Mouse (Mus musculus): ENCODE data around the gene Atp5f1.
A peak's percentile ranks its signal among the peaks of the same experiment; 100 is the strongest.

Gene Atp5f1

GRCm38 (mm10) chr3:105900716-105901115 is 59.2 kb downstream of the Atp5f1 start:
- DNase-seq (ENCODE audit: low spot score in 2 of 2): peak in 1 of 2 experiments; percentile 43

GRCm38 (mm10) chr3:105900266-105900665 is 59.6 kb downstream of the Atp5f1 start:
- DNase-seq (ENCODE audit: low spot score in 2 of 2): no peak

- peak; percentile 75 to 84 for DNase-seq (ENCODE audit: low spot score in 2 of 2)
Measured at GRCm38 (mm10) chr3:105899394-105900147, 60.3 kb downstream of the Atp5f1 start.

- DNase-seq (ENCODE audit: low spot score in 2 of 2): peak in 1 of 2 experiments; percentile 25
Measured at GRCm38 (mm10) chr3:105898861-105899260, 61.0 kb downstream of the Atp5f1 start.

GRCm38 (mm10) chr3:105898325-105898724 is 61.6 kb downstream of the Atp5f1 start:
- peak in 1 of 2 experiments; percentile 53 for DNase-seq (ENCODE audit: low spot score in 2 of 2)

GRCm38 (mm10) chr3:105896811-105897210 is 63.1 kb downstream of the Atp5f1 start:
- DNase-seq (ENCODE audit: low spot score in 2 of 2): peak in 1 of 2 experiments; percentile 20

- peak; percentile 88 to 96 for DNase-seq (ENCODE audit: low spot score in 2 of 2)
Measured at GRCm38 (mm10) chr3:105894601-105895592, 65.0 kb downstream of the Atp5f1 start.

- DNase-seq (ENCODE audit: low spot score in 2 of 2): peak; percentile 35 to 59
Measured at GRCm38 (mm10) chr3:105893941-105894391, 65.9 kb downstream of the Atp5f1 start.
